Mouse (Mus musculus): ENCODE measurements around the gene Ccdc190.

- no peak for TF ChIP-seq CTCF (IDR thresholded peaks at IDR 0.05)
- no peak for TF ChIP-seq EP300 (IDR thresholded peaks at IDR 0.05)
Measured at GRCm38 (mm10) chr1:169895686-169896085, 32.8 kb upstream of the Ccdc190 start.

All from lung, postnatal 0 days (tissue).